ENCODE assay signal across 24 mouse cellular contexts in genomic region chr1:21321656-21322055, GRCm38 (mm10). TPM values are rescaled to one million over a fixed set of nuclear protein-coding genes. Genes with fewer than 3 reads are reported as not detected.
"Had no signal": no experiment of that assay in that cellular context is flagged by ENCODE, and none has a peak within 500 bp of the region (broad histone marks: within the 10 kb centered on the region; RNA-seq: fewer than 3 reads in every experiment).

No protein-coding gene starts in this region.

- H3K9ac ChIP-seq: neural tube, embryonic 13.5 days; neural tube, embryonic 15.5 days; stomach, embryonic 15.5 days had no signal

- H3K9me3 ChIP-seq: neural tube, embryonic 13.5 days; neural tube, embryonic 15.5 days; stomach, embryonic 15.5 days had no signal

- H3K36me3 ChIP-seq: neural tube, embryonic 13.5 days; neural tube, embryonic 15.5 days; stomach, embryonic 15.5 days had no signal

- H3K4me2 ChIP-seq: neural tube, embryonic 13.5 days; neural tube, embryonic 15.5 days; stomach, embryonic 15.5 days had no signal

- H3K27ac ChIP-seq: neural tube, embryonic 13.5 days; neural tube, embryonic 15.5 days; stomach, embryonic 15.5 days; stomach, postnatal 0 days had no signal

- DNase-seq: retina, postnatal 1 day; right cerebral cortex, adult 18-20 months; right cerebral cortex, postnatal 14 days; right cerebral cortex, postnatal 25 days; right cerebral cortex, postnatal 4 days; spleen, adult 18-20 months; thymus, adult 18-20 months; thymus, adult 2 months; thymus, postnatal 14 days; thymus, postnatal 25 days; thymus, postnatal 36 days; thymus, postnatal 4 days had no signal

- H3K4me1 ChIP-seq: neural tube, embryonic 13.5 days; stomach, embryonic 15.5 days had no signal

- H3K27me3 ChIP-seq: neural tube, embryonic 13.5 days; neural tube, embryonic 15.5 days; stomach, embryonic 15.5 days had no signal

- H3K4me3 ChIP-seq: neural tube, embryonic 13.5 days; neural tube, embryonic 15.5 days; stomach, embryonic 15.5 days had no signal

RNA-seq across cellular contexts. Expression of gene Khdc1a, which starts 27.8 kb away (rescaled TPM):
- polyA plus RNA-seq: neural tube, embryonic 13.5 days; neural tube, embryonic 14.5 days; neural tube, embryonic 15.5 days; small intestine, adult 2 months; spleen, adult 2 months; stomach, embryonic 14.5 days; stomach, embryonic 15.5 days; stomach, embryonic 16.5 days; testis, adult 2 months had no signal

RNA-seq across cellular contexts. Expression of gene Khdc1c, which starts 46.5 kb away (rescaled TPM):
- total RNA-seq: neutrophil, adult 5-6 weeks had no signal
- polyA plus RNA-seq: neural tube, embryonic 13.5 days; neural tube, embryonic 14.5 days; neural tube, embryonic 15.5 days; small intestine, adult 2 months; spleen, adult 2 months; stomach, embryonic 14.5 days; stomach, embryonic 15.5 days; stomach, embryonic 16.5 days; stomach, postnatal 0 days; testis, adult 2 months; thymus, adult 2 months; thymus, postnatal 0 days had no signal
